Mouse (Mus musculus) ES-E14 (cell line): ENCODE data around the gene Cdc42bpa. TPM values are rescaled to one million over a fixed set of nuclear protein-coding genes. Genes with fewer than 3 reads are reported as not detected.

Source experiments
- DNase-seq: peaks from one replicate; pipeline ENCODE4 v3.0.0-alpha.2; 2013; ENCODE audit warnings: low read depth, low spot score
- H3K27ac ChIP-seq: 2 replicates; pipeline ENCODE4 v1.5.1; 2012; ENCODE audit warnings: low read depth, mild to moderate bottlenecking, low read length, moderate library complexity, mixed read lengths; ENCODE audit not compliant: poor library complexity, insufficient read depth, severe bottlenecking
- H3K36me3 ChIP-seq: 2 replicates; pipeline ENCODE4 v1.6.1; 2012; ENCODE audit warnings: mild to moderate bottlenecking, low read length, moderate library complexity, mixed read lengths; ENCODE audit not compliant: control insufficient read depth, poor library complexity, insufficient read depth, severe bottlenecking
- H3K4me1 ChIP-seq, 2 experiments: fragments of 150-350 bp in 1 of 2; sonication (generic) in 1 of 2; 2 replicates each; pipeline ENCODE4 v1.6.1; 2012; ENCODE audit warnings: low read length in 2 of 2, mild to moderate bottlenecking in 1 of 2, mixed read lengths in 1 of 2; ENCODE audit not compliant: control insufficient read depth in 2 of 2, insufficient read depth in 2 of 2, poor library complexity in 1 of 2
- H3K4me3 ChIP-seq, 2 experiments: fragments of 150-350 bp in 1 of 2; sonication (generic) in 1 of 2; 2 replicates each; pipeline ENCODE4 v1.5.1; 2012; ENCODE audit warnings: low read length in 2 of 2, low read depth in 1 of 2, mild to moderate bottlenecking in 1 of 2, mixed read lengths in 1 of 2; ENCODE audit not compliant: insufficient read depth in 1 of 2, poor library complexity in 1 of 2, severe bottlenecking in 1 of 2
- H3K9ac ChIP-seq: 2 replicates; pipeline ENCODE4 v1.6.1; 2012; ENCODE audit warnings: low read depth, mild to moderate bottlenecking, low read length, mixed read lengths; ENCODE audit not compliant: poor library complexity, insufficient read depth, severe bottlenecking
- H3K9me3 ChIP-seq: fragments of 150-350 bp; sonication (generic); 2 replicates; pipeline ENCODE4 v1.6.1; 2012; ENCODE audit warnings: low read depth, mild to moderate bottlenecking, low read length; ENCODE audit not compliant: control insufficient read depth, insufficient read depth
- CHD2 ChIP-seq: IDR thresholded peaks from 2 replicates; pipeline ENCODE4 v1.6.1; 2014; ENCODE audit warnings: mild to moderate bottlenecking, low read depth, low read length, inconsistent platforms
- HCFC1 ChIP-seq: IDR thresholded peaks from 2 replicates; pipeline ENCODE4 v1.6.1; 2012; ENCODE audit warnings: low read length, inconsistent platforms, borderline replicate concordance; ENCODE audit not compliant: insufficient read depth
- MAFK ChIP-seq: IDR thresholded peaks from 2 replicates; pipeline ENCODE4 v1.6.1; 2014; ENCODE audit warnings: mild to moderate bottlenecking, low read depth, low read length, inconsistent platforms; ENCODE audit not compliant: insufficient read depth
- ZC3H11A ChIP-seq: IDR thresholded peaks from 2 replicates; pipeline ENCODE4 v1.6.1; 2012; ENCODE audit warnings: low read depth, mild to moderate bottlenecking, inconsistent platforms, low read length, borderline replicate concordance
- ZNF384 ChIP-seq: IDR thresholded peaks from 2 replicates; pipeline ENCODE4 v1.6.1; 2012; ENCODE audit warnings: low read depth, low read length, inconsistent platforms
- in situ Hi-C, 2 experiments: fragments of 600-800 bp; cut with MboI; formaldehyde crosslinking; loops; one replicate each; pipeline ENCODE4 v1.15.1; 2025; ENCODE audit warnings: low sequenced_read_pairs in 2 of 2, inconsistent platforms in 1 of 2; ENCODE audit not compliant: unreplicated experiment in 2 of 2
- total RNA-seq: library from RNA; depleted of rRNA; stranded (reverse); fragments of 300-350 nt; gene quantifications from 2 replicates; pipeline ENCODE4 v1.2.3, GENCODE M21; 2012

The Cdc42bpa gene
- total RNA-seq, 1 experiment: 22.1 TPM

GRCm38 (mm10) chr1:180199715-180200050 lies 239.4 kb downstream of the Cdc42bpa start:
- Histone ChIP-seq H3K27ac (no peak overlapping the region), H3K9ac (no peak overlapping the region), H3K36me3 (no peaks in the 10 kb centered on the region), H3K4me3 (no peak overlapping the region), H3K4me1 (peaks cover 0 to 5% of the 10 kb centered on the region in 2 experiments; a peak in 1 of 4 replicates), H3K9me3 (no peaks in the 10 kb centered on the region)
- in situ Hi-C loops: no loop called here
- TF ChIP-seq CHD2 (no peak), MAFK (no peak), ZC3H11A (no peak), HCFC1 (no peak), ZNF384 (no peak)
- no peak for DNase-seq

- TF ChIP-seq MAFK (no peak), ZNF384 (no peak), HCFC1 (no peak), CHD2 (no peak), ZC3H11A (no peak)
- H3K9ac ChIP-seq: no peak overlapping the region
- no peak overlapping the region for H3K27ac ChIP-seq
- DNase-seq: no peak
- H3K4me3 ChIP-seq: no peak overlapping the region
- no peaks in the 10 kb centered on the region for H3K36me3 ChIP-seq
- in situ Hi-C loops: no loop called here
- H3K9me3 ChIP-seq: no peaks in the 10 kb centered on the region
- peaks cover 0 to 2% of the 10 kb centered on the region in 2 experiments; a peak in 1 of 4 replicates for H3K4me1 ChIP-seq
Measured at GRCm38 (mm10) chr1:180200722-180201121, 240.4 kb downstream of the Cdc42bpa start.

- no peak overlapping the region for H3K27ac ChIP-seq
- peaks cover 6 to 11% of the 10 kb centered on the region in 2 experiments; a peak in 3 of 4 replicates for H3K4me1 ChIP-seq
- TF ChIP-seq ZNF384 (no peak), HCFC1 (no peak), CHD2 (no peak), MAFK (no peak), ZC3H11A (no peak)
- H3K4me3 ChIP-seq: no peak overlapping the region
- H3K36me3 ChIP-seq: no peaks in the 10 kb centered on the region
- in situ Hi-C loops: no loop called here
- no peak for DNase-seq
- no peak overlapping the region for H3K9ac ChIP-seq
- no peaks in the 10 kb centered on the region for H3K9me3 ChIP-seq
Measured at GRCm38 (mm10) chr1:180208370-180208769, 248.1 kb downstream of the Cdc42bpa start.

DNA sequence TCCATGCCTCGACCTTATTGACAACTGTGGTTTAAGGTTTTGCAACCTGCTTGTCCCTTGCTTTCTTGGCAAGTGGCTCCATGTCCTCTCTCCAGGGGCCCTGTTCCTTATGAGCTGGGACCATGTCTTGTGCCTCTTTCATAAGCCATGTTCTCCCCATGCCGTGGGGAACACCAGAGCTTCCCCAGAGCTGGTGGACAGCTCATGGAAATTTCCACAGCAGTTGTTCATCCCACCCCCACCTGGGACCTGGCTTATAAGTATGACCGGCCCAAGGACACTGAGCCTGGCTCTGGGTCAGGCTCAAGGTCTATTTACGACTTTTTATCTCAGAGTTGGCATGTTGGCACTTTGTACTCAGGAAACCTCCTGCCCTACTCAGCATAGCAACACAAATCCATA lies 249.8 kb downstream of the Cdc42bpa start:
- Histone ChIP-seq H3K36me3 (no peaks in the 10 kb centered on the region), H3K27ac (no peak overlapping the region), H3K9ac (no peak overlapping the region), H3K4me3 (no peak overlapping the region), H3K9me3 (no peaks in the 10 kb centered on the region), H3K4me1 (peaks cover 6 to 16% of the 10 kb centered on the region in 2 experiments; a peak in 3 of 4 replicates)
- in situ Hi-C loops: no loop called here
- no peak for DNase-seq
- TF ChIP-seq MAFK (no peak), HCFC1 (no peak), CHD2 (no peak)

GRCm38 (mm10) chr1:180210781-180211271 lies 250.6 kb downstream of the Cdc42bpa start:
- Histone ChIP-seq H3K36me3 (no peaks in the 10 kb centered on the region), H3K9ac (no peak overlapping the region), H3K4me1 (peaks cover 6 to 16% of the 10 kb centered on the region in 2 experiments; a peak in 3 of 4 replicates), H3K27ac (no peak overlapping the region), H3K9me3 (no peaks in the 10 kb centered on the region), H3K4me3 (no peak overlapping the region)
- DNase-seq: no peak
- TF ChIP-seq CHD2 (no peak), MAFK (no peak), ZNF384 (no peak), ZC3H11A (no peak), HCFC1 (no peak)
- in situ Hi-C loops: no loop called here
